Mouse (Mus musculus) skeletal muscle tissue, postnatal 0 days (tissue): ENCODE data around the gene Krtap4-1. TPM values are rescaled to one million over a fixed set of nuclear protein-coding genes. Genes with fewer than 3 reads are reported as not detected.

Experiments used
- polyA plus RNA-seq: library from polyadenylated mRNA; unstranded; fragments of >200 nt; fragmentation: Nextera tagmentation; extraction: Ambion mirVana; gene quantifications from 2 replicates; pipeline ENCODE4 v1.2.1, GENCODE M21; 2015

Krtap4-1 gene
- not detected in 2 replicates for polyA plus RNA-seq

GRCm38 (mm10) chr11:99628138-99628537, at the start of gene Krtap4-1:
Gene Krtap4-1 (minus strand): TSS chr11:99628238.

GRCm38 (mm10) chr11:99665860-99666259, 37.8 kb upstream of the Krtap4-1 start, which contains the start of gene Krtap4-6:
Gene Krtap4-6 (minus strand): TSS chr11:99665960.

GRCm38 (mm10) chr11:99658467-99659010, 30.5 kb upstream of the Krtap4-1 start, which contains the start of gene Gm11563:
Gene Gm11563 (minus strand): TSS chr11:99658960.

GRCm38 (mm10) chr11:99650136-99650535, 22.1 kb upstream of the Krtap4-1 start, which contains the start of gene Gm11555:
Gene Gm11555 (minus strand): TSS chr11:99650236.

GRCm38 (mm10) chr11:99643635-99644139, 15.6 kb upstream of the Krtap4-1 start, which contains the start of gene Krtap4-7:
Gene Krtap4-7 (minus strand): TSS chr11:99644089.

GRCm38 (mm10) chr11:99634653-99635134, 6.7 kb upstream of the Krtap4-1 start, which contains the start of gene Krtap4-2:
Gene Krtap4-2 (minus strand): TSS chr11:99635084.

GRCm38 (mm10) chr11:99620335-99620734, 7.7 kb downstream of the Krtap4-1 start, which contains the start of gene Gm11562:
Gene Gm11562 (minus strand): TSS chr11:99620435.

GRCm38 (mm10) chr11:99614796-99615363, 13.2 kb downstream of the Krtap4-1 start, which contains the start of gene Krtap2-4:
Gene Krtap2-4 (minus strand): TSS chr11:99614846.

GRCm38 (mm10) chr11:99610089-99610488, 17.9 kb downstream of the Krtap4-1 start, which contains the start of gene Gm11937:
Gene Gm11937 (minus strand): TSS chr11:99610189.

GRCm38 (mm10) chr11:99603208-99603607, 24.8 kb downstream of the Krtap4-1 start, which contains the start of gene Gm11938:
Gene Gm11938 (minus strand): TSS chr11:99603308.

GRCm38 (mm10) chr11:99597742-99598141, 30.3 kb downstream of the Krtap4-1 start, which contains the start of gene Krtap9-3:
Gene Krtap9-3 (minus strand): TSS chr11:99598105.

GRCm38 (mm10) chr11:99590981-99591380, 37.1 kb downstream of the Krtap4-1 start, which contains the start of gene Krtap1-3:
Gene Krtap1-3 (minus strand): TSS chr11:99591339.

GRCm38 (mm10) chr11:99583245-99583704, 44.8 kb downstream of the Krtap4-1 start, which contains the start of gene Krtap1-4:
Gene Krtap1-4 (minus strand): TSS chr11:99583654.

GRCm38 (mm10) chr11:99580636-99581035, 47.4 kb downstream of the Krtap4-1 start, which contains the start of gene Krtap1-5:
Gene Krtap1-5 (minus strand): TSS chr11:99581016.

Other genes with a start within 250 kb of the Krtap4-1 start
- gene Krt10, start 238.9 kb downstream of the Krtap4-1 start, polyA plus RNA-seq = 12.9 and 155 TPM in 2 replicates
- gene Krt12, start 206.0 kb downstream of the Krtap4-1 start, polyA plus RNA-seq = 2.1 TPM in 1 of 2 replicates, not detected in the other
- gene Krt20, start 190.1 kb downstream of the Krtap4-1 start, polyA plus RNA-seq = 0.13 TPM in 1 of 2 replicates, not detected in the other
- 3.5 TPM in 1 of 2 replicates, not detected in the other for gene Krt23, start 135.1 kb downstream of the Krtap4-1 start, polyA plus RNA-seq
- gene Krt39, start 106.9 kb downstream of the Krtap4-1 start, polyA plus RNA-seq = not detected in 2 replicates
- gene Krt40, start 85.1 kb downstream of the Krtap4-1 start, polyA plus RNA-seq = not detected in 2 replicates
- gene Krtap3-3, start 77.4 kb downstream of the Krtap4-1 start, polyA plus RNA-seq = not detected in 2 replicates
- gene Krtap3-2, start 71.4 kb downstream of the Krtap4-1 start, polyA plus RNA-seq = not detected in 2 replicates
- not detected in 2 replicates for gene Gm11939, start 68.8 kb downstream of the Krtap4-1 start, polyA plus RNA-seq
- gene Krtap3-1, start 61.6 kb downstream of the Krtap4-1 start, polyA plus RNA-seq = not detected in 2 replicates
- not detected in 2 replicates for gene Krtap1-5, start 47.2 kb downstream of the Krtap4-1 start, polyA plus RNA-seq
- gene Krtap1-4, start 44.6 kb downstream of the Krtap4-1 start, polyA plus RNA-seq = not detected in 2 replicates
- not detected in 2 replicates for gene Krtap1-3, start 36.9 kb downstream of the Krtap4-1 start, polyA plus RNA-seq
- gene Krtap9-3, start 30.1 kb downstream of the Krtap4-1 start, polyA plus RNA-seq = not detected in 2 replicates
- gene Gm11938, start 24.9 kb downstream of the Krtap4-1 start, polyA plus RNA-seq = not detected in 2 replicates
- not detected in 2 replicates for gene Gm11937, start 18.0 kb downstream of the Krtap4-1 start, polyA plus RNA-seq
- gene Krtap2-4, start 13.4 kb downstream of the Krtap4-1 start, polyA plus RNA-seq = not detected in 2 replicates
- not detected in 2 replicates for gene Gm11562, start 7.8 kb downstream of the Krtap4-1 start, polyA plus RNA-seq
- gene Krtap4-2, start 6.8 kb upstream of the Krtap4-1 start, polyA plus RNA-seq = not detected in 2 replicates
- gene Krtap4-7, start 15.9 kb upstream of the Krtap4-1 start, polyA plus RNA-seq = not detected in 2 replicates
- gene Gm11555, start 22.0 kb upstream of the Krtap4-1 start, polyA plus RNA-seq = not detected in 2 replicates
- gene Gm11563, start 30.7 kb upstream of the Krtap4-1 start, polyA plus RNA-seq = not detected in 2 replicates
- gene Krtap4-6, start 37.7 kb upstream of the Krtap4-1 start, polyA plus RNA-seq = not detected in 2 replicates
- gene Gm14190, start 62.5 kb upstream of the Krtap4-1 start, polyA plus RNA-seq = not detected in 2 replicates
- not detected in 2 replicates for gene Gm14180, start 106.1 kb upstream of the Krtap4-1 start, polyA plus RNA-seq
- gene Gm11595, start 144.7 kb upstream of the Krtap4-1 start, polyA plus RNA-seq = not detected in 2 replicates
- not detected in 2 replicates for gene Krtap4-8, start 152.5 kb upstream of the Krtap4-1 start, polyA plus RNA-seq
- not detected in 2 replicates for gene Krtap4-9, start 157.0 kb upstream of the Krtap4-1 start, polyA plus RNA-seq
- gene Gm11596, start 165.2 kb upstream of the Krtap4-1 start, polyA plus RNA-seq = not detected in 2 replicates
- not detected in 2 replicates for gene Gm11569, start 170.7 kb upstream of the Krtap4-1 start, polyA plus RNA-seq
- not detected in 2 replicates for gene Gm11554, start 176.2 kb upstream of the Krtap4-1 start, polyA plus RNA-seq
- gene Krtap4-13, start 181.7 kb upstream of the Krtap4-1 start, polyA plus RNA-seq = not detected in 2 replicates
- gene Gm11564, start 187.4 kb upstream of the Krtap4-1 start, polyA plus RNA-seq = not detected in 2 replicates
- not detected in 2 replicates for gene 2300003K06Rik, start 209.8 kb upstream of the Krtap4-1 start, polyA plus RNA-seq
- gene Krtap4-16, start 223.4 kb upstream of the Krtap4-1 start, polyA plus RNA-seq = not detected in 2 replicates
- gene Gm11568, start 229.7 kb upstream of the Krtap4-1 start, polyA plus RNA-seq = not detected in 2 replicates
- not detected in 2 replicates for gene Gm11559, start 236.2 kb upstream of the Krtap4-1 start, polyA plus RNA-seq
- not detected in 2 replicates for gene Krtap9-1, start 245.2 kb upstream of the Krtap4-1 start, polyA plus RNA-seq